Mouse (Mus musculus) midbrain, postnatal 0 days (tissue): ENCODE measurements around the gene Pik3c2a. TPM values are rescaled to one million over a fixed set of nuclear protein-coding genes. Genes with fewer than 3 reads are reported as not detected.

Experiments used
- ATAC-seq: fragments of 200-750 bp; cut with Nextera tagmentation; 2 replicates; pipeline ENCODE4 v1.8.0; 2017; ENCODE audit warnings: moderate number of reproducible peaks, mild to moderate bottlenecking, moderate TSS enrichment, moderate library complexity; ENCODE audit not compliant: low FRiP score
- DNase-seq: peaks from one replicate; pipeline ENCODE4 v3.0.0-alpha.2; 2015; ENCODE audit warnings: low spot score
- H3K27ac ChIP-seq: fragments of 300-500 bp; sonication (generic); 2 replicates; pipeline ENCODE4 v1.5.1; 2014; ENCODE audit warnings: low read depth, mild to moderate bottlenecking, low read length, mixed read lengths
- H3K27me3 ChIP-seq: fragments of 300-500 bp; sonication (generic); 2 replicates; pipeline ENCODE4 v1.6.1; 2014; ENCODE audit warnings: low read length, control low read depth, mixed read lengths; ENCODE audit not compliant: insufficient read depth
- H3K36me3 ChIP-seq: fragments of 300-500 bp; sonication (generic); 2 replicates; pipeline ENCODE4 v1.6.1; 2014; ENCODE audit warnings: low read length, control low read depth, mixed read lengths; ENCODE audit not compliant: insufficient read depth
- H3K4me1 ChIP-seq: fragments of 300-500 bp; sonication (generic); 2 replicates; pipeline ENCODE4 v1.6.1; 2014; ENCODE audit warnings: mild to moderate bottlenecking, control low read depth, antibody characterized with exemption, low read length, mixed read lengths; ENCODE audit not compliant: insufficient read depth
- H3K4me2 ChIP-seq: fragments of 300-500 bp; sonication (generic); 2 replicates; pipeline ENCODE4 v1.6.1; 2014; ENCODE audit warnings: low read depth, mild to moderate bottlenecking, low read length, mixed read lengths; ENCODE audit not compliant: poor library complexity, severe bottlenecking
- H3K4me3 ChIP-seq: fragments of 300-500 bp; sonication (generic); 2 replicates; pipeline ENCODE4 v1.5.1; 2014; ENCODE audit warnings: low read depth, mild to moderate bottlenecking, low read length, moderate library complexity
- H3K9ac ChIP-seq: fragments of 300-500 bp; sonication (generic); replicated peaks from 2 replicates; pipeline ENCODE4 v1.6.1; 2014; ENCODE audit warnings: mild to moderate bottlenecking, low read length, moderate library complexity, mixed read lengths; ENCODE audit not compliant: poor library complexity, severe bottlenecking
- H3K9me3 ChIP-seq: fragments of 300-500 bp; sonication (generic); 2 replicates; pipeline ENCODE4 v1.6.1; 2016; ENCODE audit warnings: low read length, control low read depth
- CTCF ChIP-seq: IDR thresholded peaks from 2 replicates; pipeline ENCODE4 v1.5.1; 2016; ENCODE audit warnings: antibody characterized with exemption, mild to moderate bottlenecking
- WGBS: fragments of 180-500 bp; shearing (Covaris S2); extraction: QIAGEN DNeasy Blood & Tissue Kit; methylation state at CpG from one replicate; pipeline ENCODE4 v1.1.7; 2014; 5-methylcytosine and 5-hydroxymethylcytosine counted together
- polyA plus RNA-seq: library from polyadenylated mRNA; unstranded; fragments of >200 nt; fragmentation: Nextera tagmentation; extraction: Ambion mirVana; gene quantifications from 2 replicates; pipeline ENCODE4 v1.2.1, GENCODE M21; 2015
- total RNA-seq: library from RNA; depleted of rRNA; stranded (reverse); fragments of >200 nt; gene quantifications from 2 replicates; pipeline ENCODE4 v1.2.3, GENCODE M21; 2014; rRNA removed

Gene Pik3c2a
- total RNA-seq, result 20.9 and 23.6 TPM in 2 replicates
- 5.5 and 9.1 TPM in 2 replicates for polyA plus RNA-seq

- ATAC-seq (peak; percentile 99), DNase-seq (peak; percentile 97)
- peak within 1 kb of the TSS; percentile 79 for H3K4me2 ChIP-seq
- under 1% methylated on average over 62 of the region's 72 CpGs for WGBS
- H3K9me3 ChIP-seq, result no peaks in the 10 kb centered on the region
- peak within 1 kb of the TSS; percentile 77 for H3K9ac ChIP-seq
- H3K4me3 ChIP-seq, result peak within 1 kb of the TSS; percentile 98
- no peaks in the 10 kb centered on the region for H3K27me3 ChIP-seq
- TF ChIP-seq CTCF, result no peak
- H3K36me3 ChIP-seq, result no peaks in the 10 kb centered on the region
- peak within 1 kb of the TSS; percentile 88 for H3K27ac ChIP-seq
- H3K4me1 ChIP-seq, result peaks cover 10% of the 10 kb centered on the region; the same call in 1 of the 2 replicates
Observed at GRCm38 (mm10) chr7:116443004-116443696, at the start of gene Pik3c2a. TSS of gene Pik3c2a (minus strand) at chr7:116443449.

GRCm38 (mm10) chr7:116491113-116491512, 47.9 kb upstream of the Pik3c2a start:
- Histone ChIP-seq H3K27ac (no peak overlapping the region), H3K9ac (no peak overlapping the region), H3K36me3 (no peaks in the 10 kb centered on the region), H3K4me2 (no peak overlapping the region), H3K4me3 (no peak overlapping the region), H3K4me1 (no peaks in the 10 kb centered on the region), H3K27me3 (no peaks in the 10 kb centered on the region), H3K9me3 (no peaks in the 10 kb centered on the region)
- WGBS, result 78% methylated on average over 4 of the region's 4 CpGs
- no peak for TF ChIP-seq CTCF
- DNase-seq (no peak), ATAC-seq (no peak)

GRCm38 (mm10) chr7:116485062-116485601, 41.9 kb upstream of the Pik3c2a start:
- Histone ChIP-seq H3K4me2 (no peak overlapping the region), H3K27me3 (no peaks in the 10 kb centered on the region), H3K4me1 (no peaks in the 10 kb centered on the region), H3K4me3 (no peak overlapping the region), H3K9ac (no peak overlapping the region), H3K9me3 (no peaks in the 10 kb centered on the region), H3K36me3 (no peaks in the 10 kb centered on the region), H3K27ac (no peak overlapping the region)
- 87% methylated on average over 1 of the region's 1 CpGs for WGBS
- no peak for TF ChIP-seq CTCF
- ATAC-seq (no peak), DNase-seq (no peak)

- no peak for DNase-seq
- Histone ChIP-seq H3K4me1 (no peaks in the 10 kb centered on the region), H3K27me3 (no peaks in the 10 kb centered on the region), H3K9ac (no peak overlapping the region), H3K9me3 (no peaks in the 10 kb centered on the region), H3K4me2 (no peak overlapping the region), H3K27ac (no peak overlapping the region), H3K4me3 (no peak overlapping the region), H3K36me3 (no peaks in the 10 kb centered on the region)
- no peak for ATAC-seq
- 86% methylated on average over 5 of the region's 5 CpGs for WGBS
- no peak for TF ChIP-seq CTCF
Observed at GRCm38 (mm10) chr7:116484213-116484612, 41.0 kb upstream of the Pik3c2a start.

- DNase-seq (no peak), ATAC-seq (no peak)
- no peaks in the 10 kb centered on the region for H3K27me3 ChIP-seq
- WGBS, result 62% methylated on average over 5 of the region's 5 CpGs
- no peak overlapping the region for H3K4me2 ChIP-seq
- no peak overlapping the region for H3K4me3 ChIP-seq
- H3K9ac ChIP-seq, result no peak overlapping the region
- TF ChIP-seq CTCF, result no peak
- no peak overlapping the region for H3K27ac ChIP-seq
- no peaks in the 10 kb centered on the region for H3K9me3 ChIP-seq
- H3K4me1 ChIP-seq, result no peaks in the 10 kb centered on the region
- no peaks in the 10 kb centered on the region for H3K36me3 ChIP-seq
Observed at GRCm38 (mm10) chr7:116483782-116484181, 40.5 kb upstream of the Pik3c2a start.

- 60% methylated on average over 1 of the region's 1 CpGs for WGBS
- Histone ChIP-seq H3K4me2 (no peak overlapping the region), H3K4me3 (no peak overlapping the region), H3K9ac (no peak overlapping the region), H3K4me1 (no peaks in the 10 kb centered on the region), H3K9me3 (no peaks in the 10 kb centered on the region), H3K27me3 (no peaks in the 10 kb centered on the region), H3K36me3 (no peaks in the 10 kb centered on the region), H3K27ac (no peak overlapping the region)
- no peak for TF ChIP-seq CTCF
- no peak for DNase-seq
- ATAC-seq, result no peak
Observed at GRCm38 (mm10) chr7:116483106-116483505, 39.9 kb upstream of the Pik3c2a start.
